Mouse (Mus musculus) stomach, embryonic 14.5 days (tissue): ENCODE measurements around the gene Ggta1. TPM values are rescaled to one million over a fixed set of nuclear protein-coding genes. Genes with fewer than 3 reads are reported as not detected.

Experiments used
- ATAC-seq: fragments of 200-750 bp; cut with Nextera tagmentation; 2 replicates; pipeline ENCODE4 v1.8.0; 2017; ENCODE audit warnings: low read depth, moderate TSS enrichment; ENCODE audit not compliant: insufficient number of reproducible peaks, insufficient read depth, low FRiP score
- H3K27ac ChIP-seq: fragments of 300-500 bp; sonication (generic); 2 replicates; pipeline ENCODE4 v1.5.1; 2014; ENCODE audit warnings: mild to moderate bottlenecking, low read length, moderate library complexity, mixed read lengths
- H3K27me3 ChIP-seq: fragments of 300-500 bp; sonication (generic); 2 replicates; pipeline ENCODE4 v1.6.1; 2014; ENCODE audit warnings: low read length, control low read depth, mixed read lengths; ENCODE audit not compliant: control insufficient read depth, insufficient read depth
- H3K36me3 ChIP-seq: fragments of 300-500 bp; sonication (generic); 2 replicates; pipeline ENCODE4 v1.6.1; 2014; ENCODE audit warnings: mild to moderate bottlenecking, control low read depth, low read length, moderate library complexity, mixed read lengths; ENCODE audit not compliant: control insufficient read depth, insufficient read depth
- H3K4me1 ChIP-seq: fragments of 300-500 bp; sonication (generic); 2 replicates; pipeline ENCODE4 v1.6.1; 2014; ENCODE audit warnings: low read length, control low read depth, mixed read lengths; ENCODE audit not compliant: control insufficient read depth, insufficient read depth
- H3K4me2 ChIP-seq: fragments of 300-500 bp; sonication (generic); replicated peaks from 2 replicates; pipeline ENCODE4 v1.6.1; 2014; ENCODE audit warnings: low read depth, low read length, control low read depth
- H3K4me3 ChIP-seq: fragments of 300-500 bp; sonication (generic); 2 replicates; pipeline ENCODE4 v1.5.1; 2014; ENCODE audit warnings: low read depth, low read length, control low read depth
- H3K9ac ChIP-seq: fragments of 300-500 bp; sonication (generic); replicated peaks from 2 replicates; pipeline ENCODE4 v1.6.1; 2014; ENCODE audit warnings: low read depth, mild to moderate bottlenecking, control low read depth, low read length, moderate library complexity, mixed read lengths
- H3K9me3 ChIP-seq: fragments of 300-500 bp; sonication (generic); 2 replicates; pipeline ENCODE4 v1.6.1; 2016; ENCODE audit warnings: low read depth, low read length, control low read depth; ENCODE audit not compliant: control insufficient read depth
- WGBS: fragments of 180-500 bp; shearing (Covaris S2); extraction: QIAGEN DNeasy Blood & Tissue Kit; methylation state at CpG from one replicate; pipeline ENCODE4 v1.1.7; 2014; 5-methylcytosine and 5-hydroxymethylcytosine counted together
- polyA plus RNA-seq: library from polyadenylated mRNA; unstranded; fragments of >200 nt; fragmentation: Nextera tagmentation; extraction: Ambion mirVana; gene quantifications from 2 replicates; pipeline ENCODE4 v1.2.1, GENCODE M21; 2014

The Ggta1 gene
- polyA plus RNA-seq, 1 experiment from 2014 or later = 23.5 TPM

GRCm38 (mm10) chr2:35430806-35431205, 32.2 kb downstream of the Ggta1 start:
- Histone ChIP-seq H3K4me2 (no peak overlapping the region), H3K9ac (no peak overlapping the region), H3K27me3 (no peaks in the 10 kb centered on the region), H3K36me3 (no peaks in the 10 kb centered on the region), H3K27ac (no peak overlapping the region), H3K4me3 (no peak overlapping the region), H3K4me1 (peaks cover 33% of the 10 kb centered on the region), H3K9me3 (no peaks in the 10 kb centered on the region)
- WGBS = 79% methylated on average over 8 of the region's 8 CpGs
- ATAC-seq = no peak

DNA sequence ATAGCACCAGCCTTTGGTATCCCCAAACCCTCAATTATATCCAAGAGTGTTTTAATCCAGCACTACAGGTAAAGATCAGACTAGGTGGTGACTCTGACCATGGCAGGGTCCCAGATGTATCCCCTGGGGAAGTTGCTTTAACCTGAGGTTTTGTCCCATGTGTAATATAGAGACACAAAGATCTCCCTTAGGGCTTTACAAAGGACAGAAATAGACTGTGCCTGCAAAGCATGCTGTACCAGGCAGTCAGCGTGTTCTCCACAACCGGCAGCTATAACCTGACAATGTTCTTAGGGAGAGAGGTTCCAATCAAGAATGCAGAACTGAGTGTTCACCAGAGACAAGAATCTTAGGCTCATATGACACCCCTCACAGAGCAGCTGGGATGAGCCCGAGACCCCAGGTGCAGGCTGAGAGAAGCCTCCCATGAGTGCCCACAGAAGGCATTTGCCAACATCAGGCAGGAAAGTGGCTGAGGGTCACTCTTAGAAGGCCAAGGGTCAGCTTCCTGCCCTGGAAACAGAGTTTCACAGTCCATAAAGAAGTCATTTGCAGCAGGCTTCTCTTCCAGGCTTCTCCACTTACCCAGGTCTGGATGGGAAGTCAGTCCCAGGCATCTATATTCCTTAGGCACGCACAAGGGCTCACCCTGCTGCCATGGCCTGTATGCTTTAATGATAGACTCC, 34.3 kb downstream of the Ggta1 start:
- no peaks in the 10 kb centered on the region for H3K36me3 ChIP-seq
- H3K4me1 ChIP-seq = peaks cover 19% of the 10 kb centered on the region
- no peak overlapping the region for H3K9ac ChIP-seq
- H3K27ac ChIP-seq = no peak overlapping the region
- 79% methylated on average over 4 of the region's 4 CpGs for WGBS
- no peak overlapping the region for H3K4me3 ChIP-seq
- ATAC-seq = no peak
- no peaks in the 10 kb centered on the region for H3K9me3 ChIP-seq
- H3K4me2 ChIP-seq = no peak overlapping the region
- H3K27me3 ChIP-seq = no peaks in the 10 kb centered on the region

DNA sequence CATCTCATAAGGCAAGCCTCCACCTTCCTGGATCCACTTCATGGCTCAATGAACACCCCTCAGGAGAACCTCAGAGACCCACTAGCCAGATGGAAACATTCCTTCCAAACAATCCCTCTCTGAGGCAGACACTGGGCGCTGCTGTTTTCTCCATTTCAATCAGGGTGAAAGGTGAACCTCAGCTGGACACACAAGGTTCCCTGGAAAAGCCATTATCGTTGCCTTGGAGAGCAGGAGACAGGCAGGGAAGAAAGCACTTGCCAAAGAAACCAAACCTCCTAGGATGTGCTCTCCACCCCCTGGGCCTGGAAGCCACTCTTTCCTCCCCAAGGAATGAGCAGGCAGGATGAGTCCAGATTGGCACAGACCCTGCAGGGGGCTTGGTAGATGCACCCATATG, 35.5 kb downstream of the Ggta1 start:
- WGBS = 20% methylated on average over 2 of the region's 2 CpGs
- Histone ChIP-seq H3K9me3 (no peaks in the 10 kb centered on the region), H3K27me3 (no peaks in the 10 kb centered on the region), H3K36me3 (no peaks in the 10 kb centered on the region), H3K27ac (no peak overlapping the region), H3K4me2 (no peak overlapping the region), H3K9ac (no peak overlapping the region), H3K4me3 (no peak overlapping the region), H3K4me1 (peaks cover 8% of the 10 kb centered on the region)
- no peak for ATAC-seq

DNA sequence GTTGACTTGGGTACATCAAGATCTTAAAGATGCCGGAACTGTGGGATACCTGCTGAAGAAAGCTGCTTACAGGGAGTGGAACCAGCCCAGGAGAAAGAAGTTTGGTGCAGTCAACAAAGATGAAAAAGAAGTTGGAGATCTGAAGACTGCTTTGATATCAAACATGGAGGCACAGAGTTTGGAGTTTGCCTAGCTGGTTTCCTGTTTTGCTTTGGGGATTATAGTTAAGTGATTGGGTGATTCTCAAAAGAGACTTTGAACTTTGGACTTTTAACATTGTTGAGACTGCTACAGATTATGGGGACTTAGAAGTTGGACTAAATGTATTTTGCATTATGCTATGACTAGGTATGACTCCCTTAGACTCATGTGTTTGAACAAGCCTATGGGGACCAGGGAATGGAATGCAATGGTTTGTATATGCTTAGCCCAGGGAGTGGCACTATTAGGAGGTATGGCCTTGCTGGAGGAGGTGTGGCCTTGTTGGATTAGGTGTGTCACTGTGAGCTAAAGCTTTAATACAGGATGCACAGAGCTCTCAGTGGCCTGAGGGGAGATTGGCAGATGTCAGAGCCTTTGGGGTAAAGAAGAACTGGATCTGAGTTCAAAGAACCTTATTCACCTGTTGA, 39.2 kb downstream of the Ggta1 start:
- Histone ChIP-seq H3K4me1 (no peaks in the 10 kb centered on the region), H3K27ac (no peak overlapping the region), H3K9me3 (peaks cover 7% of the 10 kb centered on the region; the same call in 1 of the 2 replicates), H3K9ac (no peak overlapping the region), H3K4me3 (no peak overlapping the region), H3K36me3 (no peaks in the 10 kb centered on the region; the same call in 1 of the 2 replicates), H3K4me2 (no peak overlapping the region), H3K27me3 (no peaks in the 10 kb centered on the region)
- ATAC-seq = peak; percentile 75
- WGBS = 100% methylated on average over 1 of the region's 1 CpGs

DNA sequence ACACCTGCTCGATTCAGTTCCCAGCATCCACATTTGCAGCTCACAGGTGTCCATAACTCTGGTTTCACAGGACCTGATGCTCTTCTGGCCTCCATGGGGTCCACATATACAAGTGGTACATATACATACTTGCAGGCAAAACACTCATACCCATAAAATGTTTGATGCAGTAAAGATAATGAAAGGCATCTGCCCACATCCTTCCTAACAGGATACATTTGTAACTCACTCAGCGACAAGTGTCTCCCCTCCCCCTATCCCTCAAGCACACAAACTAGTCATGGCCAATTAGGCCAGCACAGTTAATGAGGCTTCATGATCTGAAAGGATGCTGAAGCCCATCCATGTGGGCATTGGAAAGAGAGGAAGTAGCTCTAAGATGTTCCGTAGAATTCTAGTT, 40.6 kb downstream of the Ggta1 start:
- Histone ChIP-seq H3K4me2 (no peak overlapping the region), H3K4me3 (no peak overlapping the region), H3K9me3 (peaks cover 7% of the 10 kb centered on the region; the same call in 1 of the 2 replicates), H3K9ac (no peak overlapping the region), H3K4me1 (no peaks in the 10 kb centered on the region), H3K36me3 (no peaks in the 10 kb centered on the region; the same call in 1 of the 2 replicates), H3K27ac (no peak overlapping the region), H3K27me3 (no peaks in the 10 kb centered on the region)
- ATAC-seq = no peak
- 88% methylated on average over 3 of the region's 3 CpGs for WGBS

DNA sequence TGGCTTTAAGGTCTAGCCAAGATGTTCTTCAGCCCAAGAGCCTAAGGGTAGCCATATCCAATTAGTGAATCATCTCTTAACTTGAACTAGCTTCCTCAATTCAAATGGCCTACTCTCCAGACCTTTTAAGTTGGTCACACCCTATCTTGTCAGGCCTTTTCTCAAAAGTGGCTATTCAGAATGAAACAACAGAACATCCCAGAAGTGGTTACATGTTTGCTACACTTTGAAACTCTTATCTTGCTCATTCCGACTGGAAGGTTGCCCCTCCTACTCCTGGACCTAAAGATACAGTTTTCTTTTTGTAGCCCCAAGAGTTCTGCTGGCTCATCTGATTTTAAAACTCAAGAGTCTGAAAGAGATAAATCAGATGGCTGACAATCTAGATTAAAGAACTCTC, 42.4 kb downstream of the Ggta1 start:
- Histone ChIP-seq H3K27ac (no peak overlapping the region), H3K36me3 (no peaks in the 10 kb centered on the region; the same call in 1 of the 2 replicates), H3K9ac (no peak overlapping the region), H3K4me3 (no peak overlapping the region), H3K9me3 (peaks cover 7% of the 10 kb centered on the region; the same call in 1 of the 2 replicates), H3K4me2 (no peak overlapping the region), H3K27me3 (no peaks in the 10 kb centered on the region), H3K4me1 (no peaks in the 10 kb centered on the region)
- 78% methylated on average over 1 of the region's 1 CpGs for WGBS
- no peak for ATAC-seq

GRCm38 (mm10) chr2:35419671-35420070, 43.4 kb downstream of the Ggta1 start:
- 92% methylated on average over 2 of the region's 2 CpGs for WGBS
- H3K4me1 ChIP-seq = no peaks in the 10 kb centered on the region
- no peak overlapping the region for H3K27ac ChIP-seq
- no peak overlapping the region for H3K4me3 ChIP-seq
- H3K9me3 ChIP-seq = peaks cover 7% of the 10 kb centered on the region; the same call in 1 of the 2 replicates
- no peak overlapping the region for H3K9ac ChIP-seq
- H3K36me3 ChIP-seq = no peaks in the 10 kb centered on the region; the same call in 1 of the 2 replicates
- ATAC-seq = no peak
- H3K4me2 ChIP-seq = no peak overlapping the region
- H3K27me3 ChIP-seq = no peaks in the 10 kb centered on the region

DNA sequence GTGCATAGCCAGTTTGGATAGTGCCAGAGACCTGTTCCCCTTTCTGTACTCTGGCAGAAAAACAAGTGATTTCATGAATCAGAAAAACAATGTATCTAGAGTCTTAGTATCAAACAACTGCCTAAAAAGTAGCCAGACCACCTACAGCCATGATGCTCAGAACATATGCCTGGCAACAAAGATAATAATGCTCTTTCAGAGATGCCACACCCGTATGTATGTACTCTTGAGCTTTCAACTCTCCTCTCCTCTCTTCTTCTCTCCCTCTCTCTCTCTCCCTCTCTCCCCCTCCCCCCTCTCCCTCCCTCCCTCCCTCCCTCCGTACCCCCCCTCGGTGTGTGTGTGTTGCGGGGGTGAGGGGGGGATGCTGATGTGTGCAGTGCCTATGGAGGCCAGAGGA, 43.8 kb downstream of the Ggta1 start:
- H3K9me3 ChIP-seq = peaks cover 7% of the 10 kb centered on the region; the same call in 1 of the 2 replicates

More for the DNA sequence above, 43.8 kb downstream of the Ggta1 start:
- Histone ChIP-seq H3K27ac (no peak overlapping the region), H3K36me3 (no peaks in the 10 kb centered on the region; the same call in 1 of the 2 replicates), H3K9ac (no peak overlapping the region), H3K27me3 (no peaks in the 10 kb centered on the region), H3K4me3 (no peak overlapping the region), H3K4me1 (no peaks in the 10 kb centered on the region), H3K4me2 (no peak overlapping the region)
- WGBS = 91% methylated on average over 4 of the region's 4 CpGs
- ATAC-seq = no peak
